Mouse (Mus musculus): ENCODE results near the gene Gpm6b. TPM values are rescaled to one million over a fixed set of nuclear protein-coding genes. Genes with fewer than 3 reads are reported as not detected.
A peak's percentile ranks its signal among the peaks of the same experiment; 100 is the strongest.

Gene Gpm6b
- polyA plus RNA-seq, 1 experiment from 2014 or later, result 271 TPM

- peaks cover 7% of the 10 kb centered on the region; the same call in 1 of the 2 replicates for H3K4me1 ChIP-seq (replicated peaks)
- no peak overlapping the region for H3K4me3 ChIP-seq (replicated peaks)
- 89% methylated on average over 4 of the region's 4 CpGs for WGBS
- ATAC-seq, result no peak
- H3K9me3 ChIP-seq, result no peaks in the 10 kb centered on the region
- H3K27ac ChIP-seq, result no peak overlapping the region
- H3K9ac ChIP-seq (replicated peaks), result no peak overlapping the region
- no peaks in the 10 kb centered on the region for H3K36me3 ChIP-seq
- H3K27me3 ChIP-seq, result peaks cover 13% of the 10 kb centered on the region; the same call in 1 of the 2 replicates
- no peak overlapping the region for H3K4me2 ChIP-seq (replicated peaks)
Measured at GRCm38 (mm10) chrX:166339911-166340310, 101.2 kb downstream of the Gpm6b start.

- 91% methylated on average over 6 of the region's 6 CpGs for WGBS
Measured at GRCm38 (mm10) chrX:166341795-166342194, 103.1 kb downstream of the Gpm6b start.

GRCm38 (mm10) chrX:166344228-166345015 is 105.7 kb downstream of the Gpm6b start:
- peaks cover 14% of the 10 kb centered on the region for H3K4me1 ChIP-seq (replicated peaks)
- H3K4me2 ChIP-seq (replicated peaks), result peak overlapping the region; percentile 43
- H3K4me3 ChIP-seq (replicated peaks), result peak overlapping the region; percentile 51
- peak overlapping the region; percentile 95 for H3K27ac ChIP-seq
- H3K9me3 ChIP-seq, result no peaks in the 10 kb centered on the region
- ATAC-seq, result peak; percentile 96
- WGBS, result 29% methylated on average over 10 of the region's 10 CpGs
- H3K27me3 ChIP-seq, result peaks cover 8% of the 10 kb centered on the region; the same call in 1 of the 2 replicates
- no peaks in the 10 kb centered on the region for H3K36me3 ChIP-seq
- peak overlapping the region; percentile 67 for H3K9ac ChIP-seq (replicated peaks)

More at GRCm38 (mm10) chrX:166341795-166342194, 103.1 kb downstream of the Gpm6b start:
- Histone ChIP-seq H3K4me3 (replicated peaks) (no peak overlapping the region), H3K9me3 (no peaks in the 10 kb centered on the region), H3K27me3 (peaks cover 10% of the 10 kb centered on the region; the same call in 1 of the 2 replicates), H3K4me1 (replicated peaks) (peaks cover 7% of the 10 kb centered on the region; the same call in 1 of the 2 replicates), H3K4me2 (replicated peaks) (no peak overlapping the region), H3K9ac (replicated peaks) (no peak overlapping the region), H3K36me3 (no peaks in the 10 kb centered on the region), H3K27ac (no peak overlapping the region)
- no peak for ATAC-seq

GRCm38 (mm10) chrX:166348086-166348485 is 109.4 kb downstream of the Gpm6b start:
- peak overlapping the region; percentile 47 for H3K9ac ChIP-seq (replicated peaks)
- no peak for ATAC-seq
- 51% methylated on average over 6 of the region's 6 CpGs for WGBS
- peak overlapping the region; percentile 51 for H3K4me3 ChIP-seq (replicated peaks)
- H3K9me3 ChIP-seq, result no peaks in the 10 kb centered on the region
- 0 out of 2 replicates have a peak overlapping the region, but pooled peaks have one; percentile 32 for H3K27ac ChIP-seq
- peak overlapping the region; percentile 54 for H3K4me2 ChIP-seq (replicated peaks)
- H3K27me3 ChIP-seq, result peaks cover 13% of the 10 kb centered on the region; the same call in 1 of the 2 replicates
- peaks cover 20% of the 10 kb centered on the region for H3K4me1 ChIP-seq (replicated peaks)
- H3K36me3 ChIP-seq, result no peaks in the 10 kb centered on the region

- H3K27ac ChIP-seq, result no peak overlapping the region
- H3K36me3 ChIP-seq, result no peaks in the 10 kb centered on the region
- peaks cover 17% of the 10 kb centered on the region for H3K4me1 ChIP-seq (replicated peaks)
- peak overlapping the region; percentile 54 for H3K4me2 ChIP-seq (replicated peaks)
- H3K27me3 ChIP-seq, result peaks cover 13% of the 10 kb centered on the region; the same call in 1 of the 2 replicates
- WGBS, result 63% methylated on average over 4 of the region's 4 CpGs
- peak overlapping the region; percentile 51 for H3K9ac ChIP-seq (replicated peaks)
- H3K9me3 ChIP-seq, result no peaks in the 10 kb centered on the region
- ATAC-seq, result no peak
- H3K4me3 ChIP-seq (replicated peaks), result peak overlapping the region; percentile 51
Measured at GRCm38 (mm10) chrX:166348634-166349033, 109.9 kb downstream of the Gpm6b start.

- peak; percentile 65; the same call in 1 of the 2 replicates for ATAC-seq
- H3K36me3 ChIP-seq, result no peaks in the 10 kb centered on the region
- H3K9ac ChIP-seq (replicated peaks), result no peak overlapping the region
- WGBS, result 23% methylated on average over 6 of the region's 6 CpGs
- H3K4me1 ChIP-seq (replicated peaks), result peaks cover 17% of the 10 kb centered on the region
- no peak overlapping the region for H3K27ac ChIP-seq
- H3K4me3 ChIP-seq (replicated peaks), result no peak overlapping the region
- H3K4me2 ChIP-seq (replicated peaks), result no peak overlapping the region
- peaks cover 13% of the 10 kb centered on the region; the same call in 1 of the 2 replicates for H3K27me3 ChIP-seq
- H3K9me3 ChIP-seq, result no peaks in the 10 kb centered on the region
Measured at GRCm38 (mm10) chrX:166351790-166352189, 113.1 kb downstream of the Gpm6b start.

GRCm38 (mm10) chrX:166353412-166353811 is 114.7 kb downstream of the Gpm6b start:
- 0 out of 2 replicates have a peak, but pooled peaks cover 3% of the 10 kb centered on the region for H3K36me3 ChIP-seq
- no peak overlapping the region for H3K27ac ChIP-seq
- H3K4me1 ChIP-seq (replicated peaks), result peaks cover 17% of the 10 kb centered on the region
- H3K9me3 ChIP-seq, result no peaks in the 10 kb centered on the region
- no peak overlapping the region for H3K4me2 ChIP-seq (replicated peaks)
- peaks cover 16% of the 10 kb centered on the region; the same call in 1 of the 2 replicates for H3K27me3 ChIP-seq
- no peak for ATAC-seq
- H3K4me3 ChIP-seq (replicated peaks), result no peak overlapping the region
- no peak overlapping the region for H3K9ac ChIP-seq (replicated peaks)
- 79% methylated on average over 2 of the region's 2 CpGs for WGBS

- no peak for ATAC-seq
- 74% methylated on average over 1 of the region's 1 CpGs for WGBS
- no peak overlapping the region for H3K4me3 ChIP-seq (replicated peaks)
- H3K27ac ChIP-seq, result no peak overlapping the region
- H3K36me3 ChIP-seq, result 0 out of 2 replicates have a peak, but pooled peaks cover 3% of the 10 kb centered on the region
- H3K9me3 ChIP-seq, result no peaks in the 10 kb centered on the region
- H3K4me2 ChIP-seq (replicated peaks), result no peak overlapping the region
- peaks cover 11% of the 10 kb centered on the region; the same call in 1 of the 2 replicates for H3K27me3 ChIP-seq
- no peak overlapping the region for H3K9ac ChIP-seq (replicated peaks)
- peaks cover 5% of the 10 kb centered on the region; the same call in 1 of the 2 replicates for H3K4me1 ChIP-seq (replicated peaks)
Measured at GRCm38 (mm10) chrX:166354913-166355312, 116.2 kb downstream of the Gpm6b start.

- Histone ChIP-seq H3K4me2 (replicated peaks) (no peak overlapping the region), H3K9me3 (no peaks in the 10 kb centered on the region), H3K4me1 (replicated peaks) (no peaks in the 10 kb centered on the region), H3K27ac (no peak overlapping the region), H3K36me3 (peaks cover 9% of the 10 kb centered on the region; the same call in 1 of the 2 replicates), H3K27me3 (peaks cover 9% of the 10 kb centered on the region; the same call in 1 of the 2 replicates), H3K4me3 (replicated peaks) (no peak overlapping the region), H3K9ac (replicated peaks) (no peak overlapping the region)
- no peak for ATAC-seq
- 85% methylated on average over 3 of the region's 3 CpGs for WGBS
Measured at GRCm38 (mm10) chrX:166356276-166356675, 117.6 kb downstream of the Gpm6b start.

- no peak overlapping the region for H3K27ac ChIP-seq
- no peaks in the 10 kb centered on the region for H3K4me1 ChIP-seq (replicated peaks)
- H3K36me3 ChIP-seq, result peaks cover 9% of the 10 kb centered on the region; the same call in 1 of the 2 replicates
- H3K4me3 ChIP-seq (replicated peaks), result no peak overlapping the region
- H3K9ac ChIP-seq (replicated peaks), result no peak overlapping the region
- no peaks in the 10 kb centered on the region for H3K9me3 ChIP-seq
- ATAC-seq, result no peak
- no peak overlapping the region for H3K4me2 ChIP-seq (replicated peaks)
- 82% methylated on average over 2 of the region's 2 CpGs for WGBS
- peaks cover 6% of the 10 kb centered on the region; the same call in 1 of the 2 replicates for H3K27me3 ChIP-seq
Measured at GRCm38 (mm10) chrX:166358955-166359354, 120.2 kb downstream of the Gpm6b start.

GRCm38 (mm10) chrX:166359927-166360440 is 121.3 kb downstream of the Gpm6b start:
- H3K27ac ChIP-seq, result no peak overlapping the region
- H3K4me3 ChIP-seq (replicated peaks), result no peak overlapping the region
- no peaks in the 10 kb centered on the region for H3K4me1 ChIP-seq (replicated peaks)
- ATAC-seq, result no peak
- WGBS, result 88% methylated on average over 2 of the region's 2 CpGs
- H3K9ac ChIP-seq (replicated peaks), result no peak overlapping the region
- no peaks in the 10 kb centered on the region for H3K9me3 ChIP-seq
- H3K27me3 ChIP-seq, result peaks cover 6% of the 10 kb centered on the region; the same call in 1 of the 2 replicates
- H3K36me3 ChIP-seq, result peaks cover 9% of the 10 kb centered on the region; the same call in 1 of the 2 replicates
- H3K4me2 ChIP-seq (replicated peaks), result no peak overlapping the region

GRCm38 (mm10) chrX:166360455-166360854 is 121.7 kb downstream of the Gpm6b start:
- WGBS, result 81% methylated on average over 4 of the region's 4 CpGs

More at GRCm38 (mm10) chrX:166360455-166360854, 121.7 kb downstream of the Gpm6b start:
- Histone ChIP-seq H3K27me3 (peaks cover 6% of the 10 kb centered on the region; the same call in 1 of the 2 replicates), H3K4me1 (replicated peaks) (no peaks in the 10 kb centered on the region), H3K36me3 (peaks cover 9% of the 10 kb centered on the region; the same call in 1 of the 2 replicates), H3K9me3 (no peaks in the 10 kb centered on the region), H3K27ac (no peak overlapping the region), H3K4me2 (replicated peaks) (no peak overlapping the region), H3K4me3 (replicated peaks) (no peak overlapping the region), H3K9ac (replicated peaks) (no peak overlapping the region)
- ATAC-seq, result no peak
